Mouse (Mus musculus) heart, embryonic 13.5 days (tissue): ENCODE measurements at regions not wholly inside any gene's neighbourhood (a gene's known extent, or its start where the extent isn't known, plus 50 kb on each side); places are given as distances from the start of the nearest gene placed in this dataset.

Experiments
- ATAC-seq: fragments of 200-750 bp; cut with Nextera tagmentation; 2 replicates; pipeline ENCODE4 v1.8.0; 2017; ENCODE audit warnings: moderate TSS enrichment; ENCODE audit not compliant: insufficient number of reproducible peaks, low FRiP score, low TSS enrichment; ENCODE audit errors: extremely low read depth
- H3K27ac ChIP-seq: fragments of 300-500 bp; sonication (generic); replicated peaks from 2 replicates; pipeline ENCODE4 v1.5.1; 2015; ENCODE audit warnings: moderate library complexity, mild to moderate bottlenecking, inconsistent platforms
- H3K27me3 ChIP-seq: fragments of 300-500 bp; sonication (generic); replicated peaks from 2 replicates; pipeline ENCODE4 v1.6.1; 2015; ENCODE audit warnings: mild to moderate bottlenecking, inconsistent platforms
- H3K36me3 ChIP-seq: fragments of 300-500 bp; sonication (generic); 2 replicates; pipeline ENCODE4 v1.6.1; 2015; ENCODE audit warnings: mild to moderate bottlenecking, inconsistent platforms
- H3K4me1 ChIP-seq: fragments of 300-500 bp; sonication (generic); 2 replicates; pipeline ENCODE4 v1.6.1; 2015; ENCODE audit warnings: inconsistent platforms
- H3K4me2 ChIP-seq: fragments of 300-500 bp; sonication (generic); 2 replicates; pipeline ENCODE4 v1.6.1; 2015; ENCODE audit warnings: inconsistent platforms, mild to moderate bottlenecking, moderate library complexity
- H3K4me3 ChIP-seq: fragments of 300-500 bp; sonication (generic); 2 replicates; pipeline ENCODE4 v1.5.1; 2015; ENCODE audit warnings: moderate library complexity, mild to moderate bottlenecking, inconsistent platforms
- H3K9ac ChIP-seq: fragments of 300-500 bp; sonication (generic); 2 replicates; pipeline ENCODE4 v1.6.1; 2015; ENCODE audit warnings: inconsistent platforms, mild to moderate bottlenecking, moderate library complexity
- H3K9me3 ChIP-seq: fragments of 300-500 bp; sonication (generic); 2 replicates; pipeline ENCODE4 v1.6.1; 2016; ENCODE audit warnings: inconsistent platforms
- WGBS: fragments of 180-500 bp; shearing (Covaris S2); methylation state at CpG from one replicate; pipeline ENCODE4 v1.1.7; 2015; ENCODE audit warnings: mixed read lengths; 5-methylcytosine and 5-hydroxymethylcytosine counted together

GRCm38 (mm10) chr11:19739527-19740151 lies 184.5 kb upstream of the Spred2 start:
- H3K4me1 ChIP-seq = peaks cover 13% of the 10 kb centered on the region; the same call in 1 of the 2 replicates
- H3K36me3 ChIP-seq = no peaks in the 10 kb centered on the region
- no peak overlapping the region for H3K4me2 ChIP-seq
- no peak overlapping the region for H3K9ac ChIP-seq
- H3K27me3 ChIP-seq = no peaks in the 10 kb centered on the region
- no peak overlapping the region for H3K27ac ChIP-seq
- no peak for ATAC-seq
- H3K9me3 ChIP-seq = no peaks in the 10 kb centered on the region
- H3K4me3 ChIP-seq = no peak overlapping the region
- 67% methylated on average over 9 of the region's 9 CpGs for WGBS

GRCm38 (mm10) chr11:19740562-19740961 lies 183.6 kb upstream of the Spred2 start:
- WGBS = 79% methylated on average over 3 of the region's 3 CpGs
- no peak overlapping the region for H3K4me3 ChIP-seq
- no peak for ATAC-seq

GRCm38 (mm10) chr11:19747097-19747972 lies 176.8 kb upstream of the Spred2 start:
- Histone ChIP-seq H3K4me2 (no peak overlapping the region), H3K9me3 (no peaks in the 10 kb centered on the region), H3K27ac (peak overlapping the region; percentile 39; the same call in 1 of the 2 replicates), H3K9ac (no peak overlapping the region), H3K27me3 (no peaks in the 10 kb centered on the region), H3K36me3 (no peaks in the 10 kb centered on the region), H3K4me1 (peaks cover 13% of the 10 kb centered on the region), H3K4me3 (no peak overlapping the region)
- whole genome bisulfite sequencing = 38% methylated on average over 11 of the region's 11 CpGs
- no peak for ATAC-seq

More at GRCm38 (mm10) chr11:19740562-19740961, 183.6 kb upstream of the Spred2 start:
- Histone ChIP-seq H3K27me3 (no peaks in the 10 kb centered on the region), H3K4me2 (no peak overlapping the region), H3K9me3 (no peaks in the 10 kb centered on the region), H3K36me3 (no peaks in the 10 kb centered on the region), H3K27ac (no peak overlapping the region), H3K4me1 (peaks cover 13% of the 10 kb centered on the region; the same call in 1 of the 2 replicates), H3K9ac (no peak overlapping the region)

GRCm38 (mm10) chr11:19747973-19748559 lies 176.1 kb upstream of the Spred2 start:
- Histone ChIP-seq H3K36me3 (no peaks in the 10 kb centered on the region), H3K4me1 (peaks cover 13% of the 10 kb centered on the region), H3K27me3 (no peaks in the 10 kb centered on the region), H3K4me3 (no peak overlapping the region), H3K27ac (peak overlapping the region; percentile 39; the same call in 1 of the 2 replicates), H3K9ac (no peak overlapping the region), H3K9me3 (no peaks in the 10 kb centered on the region), H3K4me2 (no peak overlapping the region)
- ATAC-seq = no peak
- WGBS = 55% methylated on average over 14 of the region's 14 CpGs

- Histone ChIP-seq H3K4me1 (peaks cover 5% of the 10 kb centered on the region; the same call in 1 of the 2 replicates), H3K9me3 (no peaks in the 10 kb centered on the region), H3K27ac (no peak overlapping the region), H3K4me2 (no peak overlapping the region), H3K4me3 (no peak overlapping the region), H3K9ac (no peak overlapping the region), H3K27me3 (no peaks in the 10 kb centered on the region; the same call in 1 of the 2 replicates), H3K36me3 (no peaks in the 10 kb centered on the region)
- no peak for ATAC-seq
- WGBS = 73% methylated on average over 4 of the region's 4 CpGs
Observed at GRCm38 (mm10) chr11:19758892-19759291, 165.3 kb upstream of the Spred2 start.

- WGBS = 16% methylated on average over 16 of the region's 16 CpGs
- no peaks in the 10 kb centered on the region for H3K9me3 ChIP-seq
- H3K27ac ChIP-seq = 0 out of 2 replicates have a peak overlapping the region, but pooled peaks have one; percentile 40
- H3K36me3 ChIP-seq = no peaks in the 10 kb centered on the region
- H3K4me3 ChIP-seq = peak overlapping the region; percentile 42
- no peaks in the 10 kb centered on the region; the same call in 1 of the 2 replicates for H3K27me3 ChIP-seq
- peak overlapping the region; percentile 64 for H3K4me2 ChIP-seq
- peak overlapping the region; percentile 71; the same call in 1 of the 2 replicates for H3K9ac ChIP-seq
- ATAC-seq = no peak
- peaks cover 5% of the 10 kb centered on the region; the same call in 1 of the 2 replicates for H3K4me1 ChIP-seq
Observed at GRCm38 (mm10) chr11:19760861-19761693, 163.1 kb upstream of the Spred2 start.

- no peak for ATAC-seq
- peaks cover 5% of the 10 kb centered on the region; the same call in 1 of the 2 replicates for H3K4me1 ChIP-seq
- H3K4me3 ChIP-seq = no peak overlapping the region
- no peak overlapping the region for H3K27ac ChIP-seq
- no peaks in the 10 kb centered on the region for H3K9me3 ChIP-seq
- no peaks in the 10 kb centered on the region for H3K36me3 ChIP-seq
- H3K9ac ChIP-seq = no peak overlapping the region
- no peak overlapping the region for H3K4me2 ChIP-seq
- no peaks in the 10 kb centered on the region; the same call in 1 of the 2 replicates for H3K27me3 ChIP-seq
- WGBS = 38% methylated on average over 4 of the region's 4 CpGs
Observed at GRCm38 (mm10) chr11:19761694-19761976, 162.5 kb upstream of the Spred2 start.

GRCm38 (mm10) chr11:19767316-19767715 lies 156.9 kb upstream of the Spred2 start:
- no peak overlapping the region for H3K9ac ChIP-seq
- H3K4me3 ChIP-seq = no peak overlapping the region
- no peaks in the 10 kb centered on the region for H3K4me1 ChIP-seq
- no peak for ATAC-seq
- H3K4me2 ChIP-seq = no peak overlapping the region
- H3K27ac ChIP-seq = no peak overlapping the region
- H3K9me3 ChIP-seq = no peaks in the 10 kb centered on the region
- H3K36me3 ChIP-seq = no peaks in the 10 kb centered on the region
- H3K27me3 ChIP-seq = no peaks in the 10 kb centered on the region
- 69% methylated on average over 5 of the region's 5 CpGs for WGBS

GRCm38 (mm10) chr11:19767871-19768270 lies 156.3 kb upstream of the Spred2 start:
- H3K27me3 ChIP-seq = no peaks in the 10 kb centered on the region
- H3K36me3 ChIP-seq = no peaks in the 10 kb centered on the region
- H3K4me1 ChIP-seq = no peaks in the 10 kb centered on the region
- H3K4me2 ChIP-seq = no peak overlapping the region
- no peak overlapping the region for H3K4me3 ChIP-seq
- no peak overlapping the region for H3K9ac ChIP-seq
- H3K9me3 ChIP-seq = no peaks in the 10 kb centered on the region
- no peak overlapping the region for H3K27ac ChIP-seq
- 83% methylated on average over 9 of the region's 9 CpGs for WGBS
- ATAC-seq = no peak

GRCm38 (mm10) chr11:19768962-19769361 lies 155.2 kb upstream of the Spred2 start:
- no peak overlapping the region for H3K4me3 ChIP-seq
- no peak overlapping the region for H3K4me2 ChIP-seq
- H3K27ac ChIP-seq = no peak overlapping the region
- no peaks in the 10 kb centered on the region for H3K9me3 ChIP-seq
- no peaks in the 10 kb centered on the region for H3K4me1 ChIP-seq
- WGBS = 85% methylated on average over 1 of the region's 1 CpGs
- no peak overlapping the region for H3K9ac ChIP-seq
- no peaks in the 10 kb centered on the region for H3K27me3 ChIP-seq
- H3K36me3 ChIP-seq = no peaks in the 10 kb centered on the region
- no peak for ATAC-seq

- Histone ChIP-seq H3K36me3 (no peaks in the 10 kb centered on the region), H3K9me3 (no peaks in the 10 kb centered on the region), H3K9ac (no peak overlapping the region), H3K4me3 (no peak overlapping the region), H3K27ac (no peak overlapping the region), H3K4me1 (no peaks in the 10 kb centered on the region), H3K27me3 (no peaks in the 10 kb centered on the region), H3K4me2 (no peak overlapping the region)
- ATAC-seq = no peak
- WGBS = 51% methylated on average over 9 of the region's 9 CpGs
Observed at GRCm38 (mm10) chr11:19774010-19774409, 150.2 kb upstream of the Spred2 start.
